Mouse (Mus musculus): Measurements from ENCODE around the gene Trappc3. TPM values are rescaled to one million over a fixed set of nuclear protein-coding genes. Genes with fewer than 3 reads are reported as not detected.

Gene Trappc3
- polyA plus RNA-seq, 1 experiment from 2014 or later = 86.8 TPM

Other genes starting within 250 kb of the Trappc3 start
- 0.32 and 0.65 TPM in 2 replicates for gene Csf3r, start 237.8 kb upstream of the Trappc3 start, polyA plus RNA-seq (2016; fragmentation: Nextera tagmentation; extraction: Ambion mirVana)
- 136 and 151 TPM in 2 replicates for gene Mrps15, start 215.4 kb upstream of the Trappc3 start, polyA plus RNA-seq (2016; fragmentation: Nextera tagmentation; extraction: Ambion mirVana)
- 31.1 and 34.4 TPM in 2 replicates for gene Oscp1, start 203.8 kb upstream of the Trappc3 start, polyA plus RNA-seq (2016; fragmentation: Nextera tagmentation; extraction: Ambion mirVana)
- 53.7 and 55.1 TPM in 2 replicates for gene Lsm10, start 165.7 kb upstream of the Trappc3 start, polyA plus RNA-seq (2016; fragmentation: Nextera tagmentation; extraction: Ambion mirVana)
- 43.7 and 45.5 TPM in 2 replicates for gene Stk40, start 158.4 kb upstream of the Trappc3 start, polyA plus RNA-seq (2016; fragmentation: Nextera tagmentation; extraction: Ambion mirVana)
- gene Eva1b, start 114.6 kb upstream of the Trappc3 start, polyA plus RNA-seq (2016; fragmentation: Nextera tagmentation; extraction: Ambion mirVana) = 19.1 and 20.7 TPM in 2 replicates
- gene Sh3d21, start 98.8 kb upstream of the Trappc3 start, polyA plus RNA-seq (2016; fragmentation: Nextera tagmentation; extraction: Ambion mirVana) = 1.5 and 1.6 TPM in 2 replicates
- 251 and 256 TPM in 2 replicates for gene Thrap3, start 59.6 kb upstream of the Trappc3 start, polyA plus RNA-seq (2016; fragmentation: Nextera tagmentation; extraction: Ambion mirVana)
- 45.6 and 47.1 TPM in 2 replicates for gene Map7d1, start 6.0 kb upstream of the Trappc3 start, polyA plus RNA-seq (2016; fragmentation: Nextera tagmentation; extraction: Ambion mirVana)
- gene Col8a2, start 24.5 kb downstream of the Trappc3 start, polyA plus RNA-seq (2016; fragmentation: Nextera tagmentation; extraction: Ambion mirVana) = 5.9 and 6.8 TPM in 2 replicates
- gene Adprhl2, start 59.4 kb downstream of the Trappc3 start, polyA plus RNA-seq (2016; fragmentation: Nextera tagmentation; extraction: Ambion mirVana) = 91.6 TPM in 2 replicates
- 2.3 TPM in 2 replicates for gene Tekt2, start 63.4 kb downstream of the Trappc3 start, polyA plus RNA-seq (2016; fragmentation: Nextera tagmentation; extraction: Ambion mirVana)
- 12.0 and 15.7 TPM in 2 replicates for gene Ago3, start 167.2 kb downstream of the Trappc3 start, polyA plus RNA-seq (2016; fragmentation: Nextera tagmentation; extraction: Ambion mirVana)
- gene Ago1, start 206.3 kb downstream of the Trappc3 start, polyA plus RNA-seq (2016; fragmentation: Nextera tagmentation; extraction: Ambion mirVana) = 9.1 and 11.4 TPM in 2 replicates